Mouse (Mus musculus) T-helper 2 cell (primary cell): ENCODE results near the gene Olfr1454.

Source experiments
- in situ Hi-C: fragments of 300-600 bp; cut with MboI, MseI; formaldehyde crosslinking; loops from one replicate; pipeline ENCODE4 v1.15.1; 2025; ENCODE audit warnings: high pct_unique_total_duplicates

Olfr1454 gene

GRCm38 (mm10) chr19:13060310-13060709 is at the start of gene Olfr1454:
Olfr1454 (plus strand) TSS chr19:13060610.
- in situ Hi-C loops = no loop called here

GRCm38 (mm10) chr19:13028227-13028626 is 32.2 kb upstream of the Olfr1454 start, which contains the start of gene Olfr1453:
Olfr1453 (minus strand) TSS chr19:13028327.
- in situ Hi-C loops = no loop called here

GRCm38 (mm10) chr19:13093908-13094307 is 33.5 kb downstream of the Olfr1454 start:
- in situ Hi-C loops = no loop called here

- in situ Hi-C loops = no loop called here
Observed at GRCm38 (mm10) chr19:13097791-13098190, 37.4 kb downstream of the Olfr1454 start, which contains the start of gene Olfr1457. Olfr1457 (minus strand) TSS chr19:13097891.

- in situ Hi-C loops = no loop called here
Observed at GRCm38 (mm10) chr19:13106675-13107074, 46.3 kb downstream of the Olfr1454 start, which contains the start of gene Olfr1458. Olfr1458 (minus strand) TSS chr19:13106775.
